Mouse (Mus musculus) granulocyte monocyte progenitor cell, adult 5-6 weeks (primary cell): Measurements from ENCODE around the gene Slc16a10. TPM values are rescaled to one million over a fixed set of nuclear protein-coding genes. Genes with fewer than 3 reads are reported as not detected.

Experiments
- ATAC-seq: replicated peaks from 2 replicates; pipeline ENCODE4 v1.8.0; 2016; ENCODE audit warnings: mild to moderate bottlenecking, moderate TSS enrichment, inconsistent platforms; ENCODE audit not compliant: poor library complexity, severe bottlenecking
- total RNA-seq, 2 experiments: library from RNA; stranded (forward) in 1 of 2; stranded (reverse) in 1 of 2; fragments of 200-712, 200-1000 nt in 1 of 2; fragments of >200 nt in 1 of 2; fragmentation: Nextera tagmentation in 1 of 2; gene quantifications; 2 replicates each; pipeline ENCODE4 v1.2.3; 2014 to 2017

Gene Slc16a10
- total RNA-seq (2014; fragmentation: Nextera tagmentation), result 30.2 and 37.9 TPM in 2 replicates
- 21.4 and 29.6 TPM in 2 replicates for total RNA-seq (2017)

DNA sequence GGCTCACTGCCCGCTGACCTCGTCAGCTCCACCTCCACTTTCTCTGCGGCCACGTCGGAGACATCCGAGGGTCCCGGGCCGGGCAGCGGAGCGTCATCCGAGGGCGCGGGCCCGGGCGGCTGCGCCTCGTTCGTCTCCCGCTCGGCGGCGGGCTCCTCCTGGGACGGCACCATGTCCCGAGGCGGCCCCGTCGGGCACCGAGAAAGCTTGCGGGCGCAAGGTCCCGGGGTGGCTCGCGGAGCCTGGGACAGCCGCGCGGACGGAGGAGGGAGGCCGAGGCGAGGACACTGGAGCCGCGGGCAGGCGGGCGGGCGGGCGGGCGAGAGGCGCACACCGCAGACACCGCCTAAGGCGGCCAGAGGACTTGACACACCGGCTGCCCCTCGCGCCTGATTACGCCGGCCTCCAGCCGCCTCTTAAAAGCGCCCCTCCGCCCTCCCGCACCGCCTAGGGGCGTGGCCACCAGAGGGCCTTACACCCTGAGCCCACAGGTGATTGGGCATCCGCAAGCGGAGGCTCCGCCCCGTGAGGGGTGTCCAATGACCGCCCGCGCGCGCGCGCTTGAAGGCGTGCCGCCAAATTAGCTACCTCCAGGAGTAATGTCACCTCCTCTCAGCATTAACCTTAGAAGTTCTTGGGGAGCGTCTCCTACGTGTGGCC, at the start of gene Slc16a10:
Slc16a10 (minus strand) TSS at position 395 of the 660 bp plus-strand sequence.
- peak; percentile 98 for ATAC-seq

DNA sequence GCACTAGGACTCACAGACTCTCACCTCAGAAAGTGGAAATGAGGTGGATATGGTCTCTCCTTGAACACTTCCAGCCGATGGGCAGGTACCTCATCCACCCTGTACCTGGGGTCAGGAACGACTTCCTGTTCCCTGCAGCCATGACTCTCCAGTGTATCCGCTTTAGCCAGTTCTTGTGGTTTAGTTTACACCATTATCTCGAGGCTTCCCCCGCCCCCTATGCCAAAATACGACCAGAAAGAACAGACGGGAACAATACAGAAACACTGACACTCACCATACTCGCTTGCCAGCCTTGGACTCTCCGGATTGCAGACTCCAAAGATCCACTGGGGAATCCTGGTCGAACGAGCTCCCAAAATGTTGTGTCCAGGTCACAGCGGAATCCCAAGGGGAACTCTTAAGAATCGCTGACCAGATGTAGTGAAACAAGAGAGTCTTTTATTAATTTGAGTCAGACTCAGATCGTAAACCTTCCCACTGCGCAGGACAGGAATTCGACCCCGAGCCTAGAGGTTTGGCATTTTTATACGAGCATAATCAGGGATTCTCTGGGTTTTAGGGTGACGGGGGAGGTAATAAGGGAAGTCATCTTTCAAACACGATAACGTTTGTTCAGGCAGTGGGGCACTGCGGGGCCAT, 49.4 kb upstream of the Slc16a10 start:
- peak; percentile 46 for ATAC-seq

DNA sequence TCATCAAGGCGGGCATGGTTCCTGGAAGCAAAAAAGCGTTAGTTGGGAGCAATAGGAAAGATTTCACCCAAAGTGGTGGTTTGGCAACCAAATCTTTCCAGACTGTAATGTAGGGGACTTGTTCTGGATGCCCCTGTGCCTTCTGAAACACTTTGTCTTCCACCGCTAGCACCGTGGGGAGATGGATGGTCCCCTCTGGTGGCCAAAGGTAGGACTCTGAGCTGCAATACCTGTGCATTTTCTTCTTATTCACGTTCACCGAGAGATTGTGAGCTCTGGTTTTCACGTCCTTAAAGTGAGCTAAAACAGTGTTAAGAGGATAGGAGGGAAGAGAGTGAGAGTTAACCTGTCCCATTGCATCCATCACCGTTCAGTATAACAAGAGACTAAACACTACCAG, 48.8 kb upstream of the Slc16a10 start:
- ATAC-seq, result no peak

DNA sequence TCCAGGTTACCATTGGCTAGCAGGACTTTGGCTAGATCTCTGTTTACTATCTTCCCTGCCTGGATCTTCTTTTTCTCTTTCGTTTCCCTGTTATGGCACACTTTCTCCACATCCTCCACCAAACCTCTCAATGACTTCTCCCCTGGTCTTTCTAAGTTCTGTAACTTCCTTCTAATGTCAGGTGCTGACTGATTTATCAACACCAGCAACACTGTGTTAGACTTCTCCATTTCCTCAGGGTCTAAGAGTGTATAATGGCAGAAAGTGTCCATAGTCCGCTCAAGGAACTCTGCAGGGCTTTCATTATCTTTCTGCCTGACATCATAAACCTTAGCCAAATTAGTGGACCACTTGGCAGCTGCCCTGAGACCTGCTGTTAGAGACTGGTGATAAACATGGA, 47.6 kb upstream of the Slc16a10 start:
- peak; percentile 71 for ATAC-seq

DNA sequence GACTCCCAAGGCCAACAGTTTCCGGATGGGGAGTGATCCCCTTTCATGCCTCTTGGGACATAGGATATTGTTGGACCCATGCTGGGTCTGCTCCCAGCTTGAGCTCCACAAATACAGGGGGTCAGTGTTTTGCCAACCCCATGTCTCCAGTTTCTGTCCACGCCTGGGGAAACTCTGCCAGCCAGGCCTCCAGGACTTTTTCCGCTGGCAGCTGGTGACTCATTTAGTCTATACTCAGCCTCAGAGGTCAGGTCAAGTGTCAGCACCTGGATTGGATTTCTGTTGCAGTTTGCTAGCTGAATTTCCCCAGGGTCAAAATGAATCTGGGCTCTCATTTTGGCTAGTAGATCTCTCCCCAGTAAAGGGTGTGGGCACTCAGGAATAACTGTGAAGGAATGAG, 46.8 kb upstream of the Slc16a10 start:
- ATAC-seq, result no peak

DNA sequence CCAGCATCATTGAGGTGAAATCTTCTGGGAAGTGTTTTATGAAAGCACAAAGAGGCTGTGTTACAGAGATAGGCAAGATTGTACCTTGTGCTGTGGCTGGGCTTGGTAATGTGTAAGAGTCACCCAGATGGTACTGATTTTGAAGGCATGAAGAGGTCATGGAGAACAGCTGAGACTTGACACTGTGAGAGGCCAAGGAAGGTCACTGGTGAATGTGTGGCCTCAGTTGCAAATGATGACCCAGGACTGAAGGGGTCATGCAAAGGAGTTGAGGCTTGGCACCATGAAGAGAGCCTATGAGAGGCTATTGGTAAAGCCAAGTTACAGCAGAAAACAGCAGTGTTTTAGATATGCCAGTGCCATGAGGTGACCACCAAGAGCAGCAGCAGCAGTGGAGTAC, 43.9 kb upstream of the Slc16a10 start:
- ATAC-seq, result no peak

DNA sequence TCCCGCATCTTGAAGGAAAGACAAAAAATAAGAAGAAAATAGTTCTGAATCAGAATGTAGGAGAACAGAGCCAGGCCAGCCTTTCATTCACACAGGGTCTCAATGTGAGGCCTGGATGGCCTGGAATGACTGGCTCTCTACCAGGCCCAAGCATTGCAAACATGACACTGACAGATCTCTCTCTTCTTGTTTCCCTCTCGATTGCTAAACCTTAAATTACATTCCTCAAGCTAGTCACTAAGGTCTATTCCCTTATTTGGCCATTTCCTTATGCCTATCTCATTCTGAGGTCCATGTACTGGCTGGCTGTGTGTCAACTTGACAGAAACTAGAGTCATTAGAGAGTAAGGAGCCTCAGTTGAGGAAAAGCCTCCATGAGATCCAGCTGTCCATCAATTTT, 38.0 kb upstream of the Slc16a10 start:
- ATAC-seq, result peak; percentile 37

DNA sequence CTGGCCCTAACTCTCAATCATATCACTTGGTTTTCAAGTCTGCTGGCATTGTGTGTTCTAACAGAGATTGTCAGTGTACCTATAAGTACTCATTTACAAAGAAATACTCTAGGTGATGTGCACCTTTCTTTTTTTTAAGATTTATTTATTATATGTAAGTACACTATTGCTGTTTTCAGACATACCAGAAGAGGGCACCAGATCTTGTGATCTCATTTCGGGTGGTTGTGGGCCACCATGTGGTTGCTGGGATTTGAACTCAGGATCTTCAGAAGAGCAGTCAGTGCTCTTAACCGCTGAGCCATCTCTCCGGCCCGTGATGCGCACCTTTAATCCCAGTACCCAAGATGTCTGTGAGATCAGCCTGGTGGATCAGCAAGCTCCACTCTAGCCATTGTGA, 37.1 kb upstream of the Slc16a10 start:
- no peak for ATAC-seq

DNA sequence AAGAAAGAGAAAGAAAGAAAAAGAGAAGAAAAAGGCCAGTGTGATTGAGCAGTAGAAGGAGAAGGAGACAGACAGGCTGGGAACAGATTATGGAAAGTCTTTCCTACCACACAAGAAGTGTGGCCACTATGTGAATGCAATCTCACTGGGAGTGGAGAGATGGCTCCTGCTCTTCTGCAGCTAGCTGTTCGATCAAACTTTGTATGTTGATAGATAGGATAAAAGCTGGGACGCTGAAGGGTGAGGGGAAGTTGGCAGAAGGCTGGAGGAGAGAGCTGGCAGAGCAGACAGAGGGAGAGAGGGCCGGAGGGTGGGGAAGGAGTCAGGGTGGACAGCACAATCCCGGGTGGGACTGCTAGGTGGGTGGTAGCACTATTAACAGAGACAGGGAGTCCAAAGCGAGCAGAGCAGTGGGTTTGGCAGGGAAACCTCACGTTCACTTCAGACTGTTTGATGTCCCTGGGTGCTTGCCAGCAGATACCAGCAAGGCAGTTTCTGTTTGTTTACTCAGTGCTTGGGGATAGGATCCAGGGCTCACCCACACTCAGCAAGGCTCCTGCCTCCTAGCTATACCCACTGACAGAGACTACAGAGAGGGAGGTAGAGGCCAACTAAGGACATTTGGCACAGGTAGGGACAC, 35.4 kb upstream of the Slc16a10 start:
- ATAC-seq, result no peak

DNA sequence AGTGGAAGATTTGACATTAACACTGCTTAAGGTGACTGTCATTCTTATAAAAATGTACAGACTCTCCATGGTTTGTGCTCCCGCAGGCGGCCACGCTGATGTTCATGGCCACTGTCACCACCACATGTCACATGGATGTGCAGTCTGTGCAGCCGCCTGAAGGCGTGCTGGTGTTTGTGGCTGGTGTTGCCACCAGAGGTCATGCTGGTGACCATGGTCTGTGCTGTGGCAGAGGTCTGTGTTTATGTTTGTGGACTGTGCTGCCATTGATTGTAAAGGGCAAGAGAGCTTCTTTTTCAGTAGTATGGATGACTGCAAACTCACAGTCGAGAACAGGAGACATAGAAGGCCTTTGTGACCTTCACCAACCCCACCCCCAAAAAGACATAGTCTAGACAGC, 30.1 kb upstream of the Slc16a10 start:
- ATAC-seq, result no peak

DNA sequence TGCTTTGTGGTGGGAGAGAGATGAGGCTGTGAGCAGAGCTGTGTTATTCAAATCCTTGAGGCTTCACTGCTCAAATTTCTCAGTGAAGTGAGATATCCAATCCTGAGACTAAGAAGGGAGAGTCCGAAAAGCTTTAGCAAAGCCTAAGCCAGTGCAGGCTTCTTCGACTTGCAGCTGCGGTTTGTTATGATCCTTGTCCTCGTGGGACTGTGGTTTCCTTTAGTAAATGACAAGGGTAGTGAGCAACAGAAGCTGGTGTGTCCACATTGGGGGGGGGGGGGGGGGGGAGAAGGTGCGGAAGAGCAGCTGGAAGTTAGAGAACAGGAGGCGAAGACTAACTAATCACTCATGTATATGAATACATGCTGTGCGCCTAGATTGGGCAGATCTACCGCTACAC, 29.2 kb upstream of the Slc16a10 start:
- ATAC-seq, result peak; percentile 87

DNA sequence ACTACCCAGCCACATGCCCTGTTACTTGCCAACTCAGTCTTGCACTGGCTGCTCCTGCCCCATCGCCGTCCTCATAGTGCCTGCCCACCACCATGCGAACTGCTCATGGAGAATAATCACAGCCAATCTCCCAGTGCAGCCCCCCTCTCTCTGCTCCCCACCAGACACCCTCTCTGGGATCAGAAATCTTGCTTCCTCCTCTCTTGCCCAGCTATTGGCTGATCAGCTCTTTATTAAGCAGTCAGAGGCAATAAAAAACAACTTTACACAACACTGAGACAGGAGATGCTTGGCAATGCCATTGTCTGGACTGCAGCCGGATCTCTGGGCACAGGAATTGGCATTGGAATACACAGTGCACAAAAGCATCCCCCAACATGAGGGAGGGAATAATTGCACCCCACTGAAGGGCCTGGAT, 28.1 kb upstream of the Slc16a10 start:
- ATAC-seq, result no peak

DNA sequence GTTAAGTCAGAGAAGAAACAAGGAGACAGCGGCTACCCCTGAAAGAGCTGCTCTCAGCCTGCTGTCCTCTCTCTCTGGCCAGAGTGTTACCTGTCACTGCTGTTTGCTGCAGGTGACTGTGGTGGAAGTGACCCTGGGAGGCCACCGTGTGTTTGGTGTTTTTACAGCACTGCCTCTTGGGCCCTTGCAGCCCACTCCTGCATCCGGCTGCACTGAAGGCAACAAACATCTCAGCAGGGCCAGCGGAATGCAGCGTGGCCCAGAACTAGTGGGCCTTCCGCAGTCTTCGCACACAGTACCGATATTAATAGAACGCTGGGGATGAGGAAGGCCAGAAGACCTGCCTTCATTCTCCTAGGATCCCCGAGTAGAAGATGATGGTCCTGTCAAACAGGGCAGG, 27.5 kb upstream of the Slc16a10 start:
- ATAC-seq, result no peak

DNA sequence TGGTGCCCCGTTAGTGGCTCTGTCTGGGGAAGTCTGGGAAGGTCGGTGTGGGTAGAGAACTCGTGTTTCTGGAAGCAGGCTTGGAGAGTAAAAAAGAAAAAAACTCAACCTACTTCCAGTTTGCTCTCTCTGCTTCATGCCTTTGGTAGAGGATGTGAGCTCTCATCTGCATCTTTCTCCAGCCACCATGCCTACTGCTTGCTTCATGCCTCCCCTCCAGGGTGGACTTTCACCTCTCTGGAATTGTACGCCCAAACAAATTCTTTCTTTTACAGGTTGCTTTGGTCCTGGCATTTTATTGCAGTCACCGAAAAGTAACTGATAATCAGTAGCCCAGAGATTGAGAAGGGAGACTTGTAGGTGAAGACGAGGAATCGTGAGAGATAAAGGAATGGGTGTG, 27.0 kb upstream of the Slc16a10 start:
- ATAC-seq, result no peak

DNA sequence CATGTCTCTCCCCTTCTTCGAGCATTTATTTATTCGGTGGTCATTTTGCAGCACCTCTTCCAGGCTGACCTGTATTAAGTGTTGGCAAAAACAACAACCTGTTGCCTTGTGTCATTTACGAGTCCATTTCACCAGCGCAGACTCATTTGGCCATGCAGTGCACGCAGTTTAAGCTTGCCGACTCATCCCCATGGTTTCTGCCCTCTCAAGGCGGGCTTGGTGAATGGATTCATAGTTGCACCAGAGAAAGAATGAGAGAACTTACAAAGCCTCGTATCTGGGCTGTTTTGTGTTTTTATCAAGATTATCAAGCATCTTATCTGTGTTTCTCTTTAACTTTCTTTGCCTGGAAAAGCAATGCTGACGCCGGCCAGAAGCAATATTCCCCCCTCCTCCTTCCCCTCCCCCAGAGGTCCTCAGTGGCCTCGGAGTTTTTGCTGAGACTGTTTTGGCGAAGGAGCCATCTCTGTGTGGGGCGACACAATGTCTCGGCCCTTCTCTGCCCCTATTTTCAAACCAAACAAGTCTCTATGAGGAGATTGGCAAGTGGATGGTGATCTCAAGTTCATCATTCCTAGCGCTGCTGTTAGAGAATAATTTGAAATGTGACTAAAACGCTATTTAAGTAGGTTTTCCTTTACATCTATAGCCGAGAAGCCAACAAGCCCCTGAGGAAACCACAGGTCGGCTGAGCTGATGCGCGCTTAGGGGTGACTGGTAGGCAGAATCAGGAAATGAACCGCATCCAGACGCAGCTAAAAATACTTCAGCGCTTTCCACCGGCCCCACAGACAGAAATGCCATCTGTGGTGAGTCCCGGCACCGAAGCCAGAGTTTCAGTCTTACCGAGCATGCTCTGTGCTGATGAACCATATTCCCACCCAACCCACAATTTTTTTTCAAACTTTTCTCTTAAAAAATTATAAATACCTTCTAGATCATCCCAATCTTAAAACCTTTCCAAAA, 22.6 kb upstream of the Slc16a10 start:
- peak; percentile 91 for ATAC-seq

DNA sequence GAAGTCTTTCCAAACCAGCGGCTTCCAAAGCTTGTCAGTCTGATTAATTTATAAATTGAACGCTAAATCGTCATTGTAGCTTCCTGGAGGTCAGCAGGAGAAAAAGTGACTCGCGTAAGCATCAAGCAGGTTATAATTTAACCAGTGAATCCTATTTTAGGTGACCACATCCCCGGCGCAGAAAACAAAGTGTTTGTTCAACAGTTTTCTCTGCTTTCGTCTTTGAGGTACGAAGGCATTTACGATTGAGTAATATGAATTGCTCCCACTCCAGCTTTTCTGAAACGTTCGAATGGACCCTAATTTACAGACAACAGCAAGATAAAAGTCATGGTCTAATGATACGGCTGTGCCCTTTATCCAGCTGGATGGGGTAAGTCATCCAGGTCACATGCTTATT, 21.9 kb upstream of the Slc16a10 start:
- no peak for ATAC-seq

DNA sequence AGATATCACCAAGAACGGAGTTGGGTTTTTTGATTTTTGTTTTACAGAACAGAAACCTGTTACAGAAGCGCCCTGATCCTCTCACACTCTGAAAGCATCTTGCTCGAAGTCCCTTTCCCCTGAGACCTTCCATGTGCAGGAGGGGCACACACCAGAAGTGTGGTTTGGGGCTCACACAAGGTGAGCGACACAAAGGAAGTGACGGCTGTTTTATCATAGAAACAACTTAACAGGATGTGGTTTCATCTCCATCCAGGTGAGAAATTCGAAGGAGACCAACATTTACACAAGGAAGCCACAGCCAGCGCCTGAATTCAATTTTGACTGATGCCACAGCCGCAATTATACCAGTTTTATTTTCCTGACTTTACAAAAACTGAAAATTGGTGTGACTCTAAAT, 21.3 kb upstream of the Slc16a10 start:
- no peak; the same call in 1 of the 2 replicates for ATAC-seq

DNA sequence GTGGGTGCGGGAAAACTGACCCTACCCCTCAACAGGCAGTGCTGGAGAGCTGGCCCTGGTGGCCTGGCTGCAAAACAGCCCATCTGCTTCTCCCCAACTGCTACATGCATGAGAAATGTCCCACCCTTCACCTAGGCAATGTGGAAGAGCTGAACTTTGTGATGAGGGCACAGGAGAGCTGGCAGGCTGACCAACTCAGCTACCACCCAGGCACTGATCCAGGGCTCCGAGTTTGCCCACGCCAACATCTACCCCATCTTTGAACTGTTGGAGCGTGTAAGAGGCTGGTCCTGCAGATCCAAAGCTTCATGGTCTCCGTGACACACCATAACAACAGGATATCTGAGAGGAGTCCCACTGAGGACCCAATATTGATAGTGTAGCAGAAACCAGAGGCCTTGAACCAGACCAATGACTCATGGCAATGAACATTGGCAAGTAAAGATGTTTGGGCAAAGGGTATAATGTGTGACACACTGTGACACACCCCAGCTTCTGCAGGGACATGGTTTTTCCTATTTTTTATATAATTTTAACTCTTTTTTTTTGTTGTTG, 19.7 kb upstream of the Slc16a10 start:
- ATAC-seq, result no peak

DNA sequence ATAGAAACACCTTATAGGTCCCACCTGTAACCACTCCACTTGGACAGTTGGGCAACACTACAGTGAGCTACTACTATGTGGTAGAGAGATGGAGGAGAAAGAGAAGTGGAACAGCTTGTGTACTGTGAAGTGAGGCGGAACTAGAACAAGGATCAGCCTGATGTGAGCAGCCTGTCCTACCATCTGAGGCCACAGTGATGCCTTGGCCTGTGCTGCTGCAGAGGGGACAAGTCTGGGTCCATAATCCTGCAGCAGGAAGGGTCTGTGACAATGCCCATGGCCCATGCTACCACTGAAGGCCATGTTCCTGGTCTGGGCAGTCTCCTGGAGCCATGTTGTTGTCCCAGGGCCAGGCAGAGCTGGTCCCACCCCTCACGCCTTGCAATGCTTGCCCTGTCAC, 19.2 kb upstream of the Slc16a10 start:
- no peak for ATAC-seq

DNA sequence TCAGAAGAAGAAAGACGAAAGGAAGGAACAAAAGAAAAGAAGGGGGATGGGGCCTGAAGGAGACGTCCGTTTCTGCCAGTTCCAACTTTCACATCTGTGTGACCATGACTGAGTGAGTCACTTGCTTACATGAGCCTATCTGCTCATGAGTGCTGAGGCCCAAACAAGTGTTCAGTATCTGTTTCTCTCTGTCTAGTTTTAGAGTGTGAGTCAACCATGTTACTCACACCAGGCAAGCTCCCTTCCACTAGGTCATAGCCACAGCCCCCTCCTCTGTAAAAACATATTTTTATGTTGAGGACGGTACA, 10.4 kb upstream of the Slc16a10 start:
- peak; percentile 74 for ATAC-seq
